Mouse (Mus musculus) adrenal gland (tissue): ENCODE data around the gene Gm10718.
"Not testable (repeated sequence)": the region's sequence is repeated elsewhere in the genome, so short reads cannot be mapped to it uniquely, and the experiment has no call there.

ENCODE experiments used
- intact Hi-C: fragments of 180-260 bp; cut with DNase I; formaldehyde crosslinking; loops from one replicate; pipeline ENCODE4 v1.15.1; 2025
- microRNA-seq, 2 experiments: library from miRNA; unstranded; fragments of <30 nt; microRNA quantifications; one replicate each; pipeline ENCODE4; 2019

The Gm10718 gene

DNA sequence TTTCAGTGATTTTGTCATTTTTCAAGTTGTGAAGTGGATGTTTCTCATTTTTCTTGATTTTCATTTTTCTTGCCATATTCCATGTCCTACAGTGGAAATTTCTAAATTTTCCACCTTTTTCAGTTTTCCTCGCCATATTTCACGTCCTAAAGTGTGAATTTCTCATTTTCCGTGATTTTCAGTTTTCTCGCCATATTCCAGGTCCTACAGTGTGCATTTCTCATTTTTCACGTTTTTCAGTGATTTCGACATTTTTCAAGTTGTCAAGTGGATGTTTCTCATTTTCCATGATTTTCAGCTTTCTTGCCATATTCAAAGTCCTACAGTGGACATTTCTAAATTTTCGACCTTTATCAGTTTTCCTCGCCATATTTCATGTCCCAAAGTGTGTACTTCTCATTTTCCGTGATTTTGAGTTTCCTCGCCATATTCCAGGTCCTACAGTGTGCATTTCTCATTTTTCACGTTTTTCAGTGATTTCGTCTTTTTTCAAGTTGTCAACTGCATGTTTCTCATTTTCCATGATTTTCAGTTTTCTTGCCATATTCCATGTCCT is 1.6 kb downstream of the Gm10718 start, which contains the start of gene Gm10717:
Gm10717 (plus strand) TSS at position 506 of the 556 bp plus-strand sequence.
- intact Hi-C loops: not testable (repeated sequence)

DNA sequence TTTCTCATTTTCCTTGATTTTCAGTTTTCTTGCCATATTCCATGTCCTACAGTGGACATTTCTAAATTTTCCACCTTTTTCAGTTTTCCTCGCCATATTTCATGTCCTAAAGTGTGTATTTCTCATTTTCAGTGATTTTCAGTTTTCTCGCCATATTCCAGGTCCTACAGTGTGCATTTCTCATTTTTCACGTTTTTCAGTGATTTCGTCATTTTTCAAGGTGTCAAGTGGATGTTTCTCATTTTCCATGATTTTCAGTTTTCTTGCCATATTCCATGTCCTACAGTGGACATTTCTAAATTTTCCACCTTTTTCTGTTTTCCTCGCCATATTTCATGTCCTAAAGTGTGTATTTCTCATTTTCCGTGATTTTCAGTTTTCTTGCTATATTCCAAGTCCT is 2.3 kb downstream of the Gm10718 start:
- intact Hi-C loops: not testable (repeated sequence)

DNA sequence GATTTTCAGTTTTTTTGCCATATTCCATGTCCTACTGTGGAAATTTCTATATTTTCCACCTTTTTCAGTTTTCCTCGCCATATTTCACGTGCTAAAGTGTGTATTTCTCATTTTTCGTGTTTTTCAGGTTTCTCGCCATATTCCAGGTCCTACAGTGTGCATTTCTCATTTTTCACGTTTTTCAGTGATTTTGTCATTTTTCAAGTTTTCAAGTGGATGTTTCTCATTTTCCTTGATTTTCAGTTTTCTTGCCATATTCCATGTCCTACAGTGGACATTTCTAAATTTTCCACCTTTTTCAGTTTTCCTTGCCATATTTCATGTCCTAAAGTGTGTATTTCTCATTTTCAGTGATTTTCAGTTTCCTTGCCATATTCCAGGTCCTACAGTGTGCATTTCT is 2.8 kb downstream of the Gm10718 start:
- intact Hi-C loops: not testable (repeated sequence)

DNA sequence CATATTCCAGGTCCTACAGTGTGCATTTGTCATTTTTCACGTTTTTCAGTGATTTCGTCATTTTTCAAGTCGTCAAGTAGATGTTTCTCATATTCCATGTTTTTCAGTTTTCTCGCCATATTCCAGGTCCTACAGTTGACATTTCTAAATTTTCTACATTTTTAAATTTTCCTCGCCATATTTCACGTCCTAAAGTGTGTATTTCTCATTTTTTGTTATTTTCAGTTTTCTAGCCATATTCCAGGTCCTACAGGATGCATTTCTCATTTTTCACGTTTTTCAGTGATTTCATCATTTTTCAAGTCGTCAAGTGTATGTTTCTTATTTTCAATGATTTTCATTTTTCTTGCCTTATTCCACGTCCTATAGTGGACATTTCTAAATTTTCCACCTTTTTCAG is 3.4 kb downstream of the Gm10718 start:
- intact Hi-C loops: not testable (repeated sequence)

DNA sequence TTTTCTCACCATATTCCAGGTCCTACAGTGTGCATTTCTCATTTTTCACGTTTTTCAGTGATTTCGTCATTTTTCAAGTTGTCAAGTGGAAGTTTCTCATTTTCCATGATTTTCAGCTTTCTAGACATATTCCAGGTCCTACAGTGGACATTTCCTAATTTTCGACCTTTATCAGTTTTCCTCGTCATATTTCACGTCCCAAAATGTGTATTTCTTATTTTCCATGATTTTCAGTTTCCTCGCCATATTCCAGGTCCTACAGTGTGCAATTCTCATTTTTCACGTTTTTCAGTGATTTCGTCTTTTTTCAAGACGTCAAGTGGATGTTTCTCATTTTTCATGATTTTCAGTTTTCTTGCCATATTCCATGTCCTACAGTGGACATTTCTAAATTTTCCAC is 3.9 kb downstream of the Gm10718 start:
- intact Hi-C loops: not testable (repeated sequence)

DNA sequence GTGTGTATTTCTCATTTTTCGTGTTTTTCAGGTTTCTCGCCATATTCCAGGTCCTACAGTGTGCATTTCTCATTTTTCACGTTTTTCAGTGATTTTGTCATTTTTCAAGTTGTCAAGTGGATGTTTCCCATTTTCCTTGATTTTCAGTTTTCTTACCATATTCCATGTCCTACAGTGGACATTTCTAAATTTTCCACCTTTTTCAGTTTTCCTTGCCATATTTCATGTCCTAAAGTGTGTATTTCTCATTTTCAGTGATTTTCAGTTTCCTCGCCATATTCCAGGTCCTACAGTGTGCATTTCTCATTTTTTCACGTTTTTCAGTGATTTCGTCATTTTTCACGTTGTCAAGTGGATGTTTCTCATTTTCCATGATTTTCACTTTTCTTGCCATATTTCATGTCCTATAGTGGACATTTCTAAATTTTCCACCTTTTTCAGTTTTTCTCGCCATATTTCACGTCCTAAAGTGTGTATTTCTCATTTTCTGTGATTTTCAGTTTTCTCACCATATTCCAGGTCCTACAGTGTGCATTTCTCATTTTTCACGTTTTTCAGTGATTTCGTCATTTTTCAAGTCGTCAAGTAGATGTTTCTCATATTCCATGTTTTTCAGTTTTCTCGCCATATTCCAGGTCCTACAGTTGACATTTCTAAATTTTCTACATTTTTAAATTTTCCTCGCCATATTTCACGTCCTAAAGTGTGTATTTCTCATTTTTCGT is 6.1 kb downstream of the Gm10718 start:
- intact Hi-C loops: not testable (repeated sequence)

DNA sequence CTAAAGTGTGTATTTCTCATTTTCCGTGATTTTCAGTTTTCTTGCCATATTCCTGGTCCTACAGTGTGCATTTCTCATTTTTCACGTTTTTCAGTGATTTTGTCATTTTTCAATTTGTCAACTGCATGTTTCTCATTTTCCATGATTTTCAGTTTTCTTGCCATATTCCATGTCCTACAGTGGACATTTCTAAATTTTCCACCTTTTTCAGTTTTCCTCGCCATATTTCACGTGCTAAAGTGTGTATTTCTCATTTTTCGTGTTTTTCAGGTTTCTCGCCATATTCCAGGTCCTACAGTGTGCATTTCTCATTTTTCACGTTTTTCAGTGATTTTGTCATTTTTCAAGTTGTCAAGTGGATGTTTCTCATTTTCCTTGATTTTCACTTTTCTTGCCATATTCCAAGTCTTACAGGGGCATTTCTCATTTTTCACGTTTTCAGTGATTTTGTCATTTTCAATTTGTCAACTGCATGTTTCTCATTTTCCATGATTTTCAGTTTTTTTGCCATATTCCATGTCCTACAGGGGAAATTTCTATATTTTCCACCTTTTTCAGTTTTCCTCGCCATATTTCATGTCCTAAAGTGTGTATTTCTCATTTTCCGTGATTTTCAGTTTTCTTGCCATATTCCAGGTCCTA is 7.5 kb downstream of the Gm10718 start:
- intact Hi-C loops: not testable (repeated sequence)

DNA sequence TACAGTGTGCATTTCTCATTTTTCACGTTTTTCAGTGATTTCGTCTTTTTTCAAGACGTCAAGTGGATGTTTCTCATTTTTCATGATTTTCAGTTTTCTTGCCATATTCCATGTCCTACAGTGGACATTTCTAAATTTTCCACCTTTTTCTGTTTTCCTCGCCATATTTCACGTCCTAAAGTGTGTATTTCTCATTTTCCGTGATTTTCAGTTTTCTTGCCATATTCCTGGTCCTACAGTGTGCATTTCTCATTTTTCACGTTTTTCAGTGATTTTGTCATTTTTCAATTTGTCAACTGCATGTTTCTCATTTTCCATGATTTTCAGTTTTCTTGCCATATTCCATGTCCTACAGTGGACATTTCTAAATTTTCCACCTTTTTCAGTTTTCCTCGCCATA is 11.0 kb downstream of the Gm10718 start, which contains the start of gene Gm17535:
Gm17535 (plus strand) TSS at position 301 of the 400 bp plus-strand sequence.
- intact Hi-C loops: not testable (repeated sequence)

DNA sequence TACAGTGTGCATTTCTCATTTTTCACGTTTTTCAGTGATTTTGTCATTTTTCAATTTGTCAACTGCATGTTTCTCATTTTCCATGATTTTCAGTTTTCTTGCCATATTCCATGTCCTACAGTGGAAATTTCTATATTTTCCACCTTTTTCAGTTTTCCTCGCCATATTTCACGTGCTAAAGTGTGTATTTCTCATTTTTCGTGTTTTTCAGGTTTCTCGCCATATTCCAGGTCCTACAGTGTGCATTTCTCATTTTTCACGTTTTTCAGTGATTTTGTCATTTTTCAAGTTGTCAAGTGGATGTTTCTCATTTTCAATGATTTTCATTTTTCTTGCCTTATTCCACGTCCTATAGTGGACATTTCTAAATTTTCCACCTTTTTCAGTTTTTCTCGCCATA is 13.2 kb downstream of the Gm10718 start, which contains the start of gene Gm10715:
Gm10715 (plus strand) TSS at position 301 of the 400 bp plus-strand sequence.
- intact Hi-C loops: not testable (repeated sequence)

DNA sequence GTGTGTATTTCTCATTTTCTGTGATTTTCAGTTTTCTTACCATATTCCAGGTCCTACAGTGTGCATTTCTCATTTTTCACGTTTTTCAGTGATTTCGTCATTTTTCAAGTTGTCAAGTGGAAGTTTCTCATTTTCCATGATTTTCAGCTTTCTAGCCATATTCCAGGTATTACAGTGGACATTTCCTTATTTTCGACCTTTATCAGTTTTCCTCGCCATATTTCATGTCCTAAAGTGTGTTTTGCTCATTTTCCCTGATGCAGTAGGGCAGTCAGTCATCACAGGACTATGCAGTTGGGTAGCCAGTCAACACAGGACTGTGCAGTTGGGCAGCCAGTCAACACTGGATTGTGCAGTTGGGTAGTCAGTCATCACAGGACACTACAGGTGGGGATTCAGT is 14.8 kb downstream of the Gm10718 start:
- intact Hi-C loops: not testable (repeated sequence)

Small RNAs within 50 kb of the gene (microRNA-seq; reads per million reads assigned to microRNA genes)
- gene Mir101c: 0 to 0.12 reads per million in 2 experiments
